Mouse (Mus musculus): ENCODE measurements around the gene Zfp143. TPM values are rescaled to one million over a fixed set of nuclear protein-coding genes. Genes with fewer than 3 reads are reported as not detected.

The Zfp143 gene
- total and polyA plus RNA-seq, 3 experiments, result 8.4 to 10.5 (median 8.6) TPM

- no peak for TF ChIP-seq CTCF (IDR thresholded peaks at IDR 0.05)
- TF ChIP-seq POLR2A (IDR thresholded peaks at IDR 0.05; ENCODE audit: insufficient read depth, low read depth, low read length), result no peak
- TF ChIP-seq EP300 (IDR thresholded peaks at IDR 0.05; ENCODE audit: insufficient read depth, low read depth, low read length), result no peak
- Histone ChIP-seq H3K4me1 (ENCODE audit: control insufficient read depth, insufficient read depth, low read length) (peaks cover 8% of the 10 kb centered on the region), H3K4me3 (peak overlapping the region; percentile 86), H3K79me2 (replicated peaks; ENCODE audit: control insufficient read depth, insufficient read depth, low read length) (peaks cover 2% of the 10 kb centered on the region), H3K27ac (peak overlapping the region; percentile 100), H3K27me3 (ENCODE audit: control insufficient read depth, insufficient read depth, low read length) (no peaks in the 10 kb centered on the region), H3K9ac (ENCODE audit: low read depth, low read length) (peak overlapping the region; percentile 89), H3K36me3 (ENCODE audit: control insufficient read depth, insufficient read depth, low read length) (peaks cover 18% of the 10 kb centered on the region)
- WGBS, result 14% methylated on average over 5 of the region's 5 CpGs
- intact Hi-C loops (cut with DNase I), result loop anchor here (2.0 kb wide), 1 partner anchor 57 kb away; no protein-coding TSS in a partner anchor
- DNase-seq, result no peak
Measured at GRCm38 (mm10) chr7:110060106-110060668, 830 bp upstream of the Zfp143 start.

- peaks cover 2% of the 10 kb centered on the region for H3K79me2 ChIP-seq (replicated peaks; ENCODE audit: control insufficient read depth, insufficient read depth, low read length)
- TF ChIP-seq CTCF (IDR thresholded peaks at IDR 0.05) (0 out of 2 replicates have a peak, but pooled peaks have one; percentile 1), EP300 (IDR thresholded peaks at IDR 0.05; ENCODE audit: insufficient read depth, low read depth, low read length) (0 out of 2 replicates have a peak, but pooled peaks have one; percentile 8), POLR2A (IDR thresholded peaks at IDR 0.05; ENCODE audit: insufficient read depth, low read depth, low read length) (0 out of 2 replicates have a peak, but pooled peaks have one; percentile 13)
- intact Hi-C loops (cut with DNase I), result loop anchor here (2.0 kb wide), 1 partner anchor 56 kb away; no protein-coding TSS in a partner anchor
- H3K36me3 ChIP-seq (ENCODE audit: control insufficient read depth, insufficient read depth, low read length), result peaks cover 16% of the 10 kb centered on the region
- under 1% methylated on average over 26 of the region's 26 CpGs for WGBS
- H3K4me3 ChIP-seq, result peak overlapping the region; percentile 86
- H3K27me3 ChIP-seq (ENCODE audit: control insufficient read depth, insufficient read depth, low read length), result no peaks in the 10 kb centered on the region
- H3K9ac ChIP-seq (ENCODE audit: low read depth, low read length), result peak overlapping the region; percentile 89
- H3K27ac ChIP-seq, result peak overlapping the region; percentile 100
- peak in 1 of 2 experiments; percentile 26 for DNase-seq
- peaks cover 8% of the 10 kb centered on the region for H3K4me1 ChIP-seq (ENCODE audit: control insufficient read depth, insufficient read depth, low read length)
Measured at GRCm38 (mm10) chr7:110060669-110061198, 283 bp upstream of the Zfp143 start.

DNA sequence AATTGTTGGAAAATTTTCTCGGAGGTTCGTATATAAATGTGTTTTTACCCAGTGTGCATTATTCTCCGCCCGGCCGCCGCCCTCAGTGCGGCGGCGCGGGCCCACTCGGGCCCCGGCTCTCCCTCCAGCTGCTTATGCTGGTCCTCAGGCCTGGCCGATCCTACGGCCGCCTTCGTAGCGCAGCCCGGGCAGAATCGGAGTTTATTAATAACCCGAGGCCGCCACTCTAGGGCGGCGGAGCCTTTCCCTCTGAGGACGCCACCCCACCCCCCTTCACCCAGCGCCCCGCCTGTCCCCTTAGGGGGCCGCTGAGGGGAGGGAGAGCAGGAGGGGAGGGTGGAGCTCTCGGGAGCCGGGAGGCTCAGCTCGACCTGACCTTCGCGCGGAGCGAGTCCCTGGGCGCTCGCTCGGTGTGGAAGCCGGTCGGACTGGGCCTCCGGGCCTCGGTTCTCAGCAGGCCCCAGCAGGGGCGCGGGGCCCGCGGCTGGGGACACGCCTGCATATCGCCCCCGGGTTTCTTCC is 796 bp downstream of the Zfp143 start:
- intact Hi-C loops (cut with DNase I), result loop anchor here (2.0 kb wide), 1 partner anchor 55 kb away; no protein-coding TSS in a partner anchor
- peak overlapping the region; percentile 69 for H3K4me3 ChIP-seq
- WGBS, result under 1% methylated on average over 48 of the region's 48 CpGs
- peak; percentile 92 to 93 for DNase-seq
- peak overlapping the region; percentile 98 for H3K27ac ChIP-seq
- H3K9ac ChIP-seq (ENCODE audit: low read depth, low read length), result peak overlapping the region; percentile 80
- peaks cover 8% of the 10 kb centered on the region for H3K4me1 ChIP-seq (ENCODE audit: control insufficient read depth, insufficient read depth, low read length)
- H3K79me2 ChIP-seq (replicated peaks; ENCODE audit: control insufficient read depth, insufficient read depth, low read length), result peaks cover 2% of the 10 kb centered on the region
- peak; percentile 23 for TF ChIP-seq CTCF (IDR thresholded peaks at IDR 0.05)
- TF ChIP-seq EP300 (IDR thresholded peaks at IDR 0.05; ENCODE audit: insufficient read depth, low read depth, low read length), result 0 out of 2 replicates have a peak, but pooled peaks have one; percentile 8
- peak; percentile 76 for TF ChIP-seq POLR2A (IDR thresholded peaks at IDR 0.05; ENCODE audit: insufficient read depth, low read depth, low read length)
- no peaks in the 10 kb centered on the region for H3K27me3 ChIP-seq (ENCODE audit: control insufficient read depth, insufficient read depth, low read length)
- peaks cover 14% of the 10 kb centered on the region for H3K36me3 ChIP-seq (ENCODE audit: control insufficient read depth, insufficient read depth, low read length)

- WGBS, result 97% methylated on average over 9 of the region's 9 CpGs
- Histone ChIP-seq H3K79me2 (replicated peaks; ENCODE audit: control insufficient read depth, insufficient read depth, low read length) (peaks cover 2% of the 10 kb centered on the region), H3K4me3 (no peak overlapping the region), H3K4me1 (ENCODE audit: control insufficient read depth, insufficient read depth, low read length) (peaks cover 8% of the 10 kb centered on the region), H3K27ac (no peak overlapping the region), H3K36me3 (ENCODE audit: control insufficient read depth, insufficient read depth, low read length) (peaks cover 14% of the 10 kb centered on the region), H3K9ac (ENCODE audit: low read depth, low read length) (no peak overlapping the region), H3K27me3 (ENCODE audit: control insufficient read depth, insufficient read depth, low read length) (no peaks in the 10 kb centered on the region)
- no peak for DNase-seq
- intact Hi-C loops (cut with DNase I), result no loop called here
- no peak for TF ChIP-seq CTCF (IDR thresholded peaks at IDR 0.05)
- no peak for TF ChIP-seq POLR2A (IDR thresholded peaks at IDR 0.05; ENCODE audit: insufficient read depth, low read depth, low read length)
- TF ChIP-seq EP300 (IDR thresholded peaks at IDR 0.05; ENCODE audit: insufficient read depth, low read depth, low read length), result no peak
Measured at GRCm38 (mm10) chr7:110063731-110064130, 2.7 kb downstream of the Zfp143 start.

DNA sequence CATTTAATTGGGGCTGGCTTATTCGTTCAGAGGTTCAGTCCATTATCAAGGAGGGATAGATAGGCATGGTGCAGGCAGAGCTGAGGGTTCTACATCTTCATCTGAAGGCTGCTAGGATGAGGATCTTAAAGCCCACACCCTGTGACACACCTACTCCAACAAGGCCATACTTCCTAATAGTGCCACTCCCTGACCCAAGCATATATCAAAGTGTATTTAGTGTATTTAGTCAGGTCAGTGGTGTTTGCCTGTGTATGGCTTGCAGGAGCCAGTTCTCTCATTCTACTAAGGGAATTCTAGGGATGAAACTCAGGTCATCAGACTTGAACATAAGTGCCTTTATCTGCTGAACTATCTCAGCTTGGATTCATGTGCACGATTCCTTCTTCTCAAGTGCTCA is 8.1 kb downstream of the Zfp143 start:
- H3K27me3 ChIP-seq (ENCODE audit: control insufficient read depth, insufficient read depth, low read length), result no peaks in the 10 kb centered on the region
- WGBS, result 84% methylated on average over 2 of the region's 2 CpGs
- no peak overlapping the region for H3K27ac ChIP-seq
- no peak for TF ChIP-seq POLR2A (IDR thresholded peaks at IDR 0.05; ENCODE audit: insufficient read depth, low read depth, low read length)
- TF ChIP-seq CTCF (IDR thresholded peaks at IDR 0.05), result no peak
- no peak for TF ChIP-seq EP300 (IDR thresholded peaks at IDR 0.05; ENCODE audit: insufficient read depth, low read depth, low read length)
- DNase-seq, result no peak
- intact Hi-C loops (cut with DNase I), result no loop called here
- H3K4me1 ChIP-seq (ENCODE audit: control insufficient read depth, insufficient read depth, low read length), result no peaks in the 10 kb centered on the region
- H3K9ac ChIP-seq (ENCODE audit: low read depth, low read length), result no peak overlapping the region
- H3K4me3 ChIP-seq, result no peak overlapping the region
- H3K36me3 ChIP-seq (ENCODE audit: control insufficient read depth, insufficient read depth, low read length), result no peaks in the 10 kb centered on the region
- no peaks in the 10 kb centered on the region for H3K79me2 ChIP-seq (replicated peaks; ENCODE audit: control insufficient read depth, insufficient read depth, low read length)

GRCm38 (mm10) chr7:110078168-110078567 is 17.2 kb downstream of the Zfp143 start:
- Histone ChIP-seq H3K79me2 (replicated peaks; ENCODE audit: control insufficient read depth, insufficient read depth, low read length) (no peaks in the 10 kb centered on the region), H3K4me3 (no peak overlapping the region), H3K4me1 (ENCODE audit: control insufficient read depth, insufficient read depth, low read length) (no peaks in the 10 kb centered on the region), H3K36me3 (ENCODE audit: control insufficient read depth, insufficient read depth, low read length) (peaks cover 5% of the 10 kb centered on the region), H3K27me3 (ENCODE audit: control insufficient read depth, insufficient read depth, low read length) (no peaks in the 10 kb centered on the region), H3K9ac (ENCODE audit: low read depth, low read length) (no peak overlapping the region), H3K27ac (no peak overlapping the region)
- intact Hi-C loops (cut with DNase I), result no loop called here
- TF ChIP-seq POLR2A (IDR thresholded peaks at IDR 0.05; ENCODE audit: insufficient read depth, low read depth, low read length) (no peak), EP300 (IDR thresholded peaks at IDR 0.05; ENCODE audit: insufficient read depth, low read depth, low read length) (no peak), CTCF (IDR thresholded peaks at IDR 0.05) (no peak)
- 84% methylated on average over 5 of the region's 5 CpGs for WGBS
- DNase-seq, result no peak

All from heart, adult 2 months (tissue).